Mouse (Mus musculus) lung, postnatal 0 days (tissue): ENCODE data around the gene St3gal6.

ENCODE experiments used
- CTCF ChIP-seq: IDR thresholded peaks from 2 replicates; pipeline ENCODE4 v1.5.1; 2016; ENCODE audit warnings: antibody characterized with exemption, mild to moderate bottlenecking
- EP300 ChIP-seq: IDR thresholded peaks from 2 replicates; pipeline ENCODE4 v1.6.1; 2016; ENCODE audit warnings: antibody characterized with exemption, mild to moderate bottlenecking, control low read depth

- TF ChIP-seq EP300 (no peak), CTCF (no peak)
Measured at GRCm38 (mm10) chr16:58464051-58464450, 60.0 kb downstream of the St3gal6 start.
